Mouse (Mus musculus) heart, postnatal 0 days (tissue): ENCODE measurements around the gene Mrps18a. TPM values are rescaled to one million over a fixed set of nuclear protein-coding genes. Genes with fewer than 3 reads are reported as not detected.

ENCODE experiments used
- ATAC-seq: fragments of 200-750 bp; cut with Nextera tagmentation; 2 replicates; pipeline ENCODE4 v1.8.0; 2017; ENCODE audit warnings: low read depth, moderate number of reproducible peaks, moderate library complexity; ENCODE audit not compliant: insufficient read depth
- DNase-seq: peaks from one replicate; pipeline ENCODE4 v3.0.0-alpha.2; 2016; ENCODE audit warnings: low spot score
- H3K27ac ChIP-seq: fragments of 300-500 bp; sonication (generic); 2 replicates; pipeline ENCODE4 v1.5.1; 2014; ENCODE audit warnings: low read depth, mild to moderate bottlenecking
- H3K27me3 ChIP-seq: fragments of 300-500 bp; sonication (generic); 2 replicates; pipeline ENCODE4 v1.6.1; 2014; ENCODE audit warnings: low read length, mixed read lengths; ENCODE audit not compliant: control insufficient read depth, insufficient read depth
- H3K36me3 ChIP-seq: fragments of 300-500 bp; sonication (generic); replicated peaks from 2 replicates; pipeline ENCODE4 v1.6.1; 2014; ENCODE audit warnings: low read length, mixed read lengths; ENCODE audit not compliant: control insufficient read depth, insufficient read depth
- H3K4me1 ChIP-seq: fragments of 300-500 bp; sonication (generic); 2 replicates; pipeline ENCODE4 v1.6.1; 2014; ENCODE audit warnings: antibody characterized with exemption; ENCODE audit not compliant: control insufficient read depth, insufficient read depth
- H3K4me2 ChIP-seq: fragments of 300-500 bp; sonication (generic); 2 replicates; pipeline ENCODE4 v1.6.1; 2014; ENCODE audit warnings: low read depth, mild to moderate bottlenecking, low read length, moderate library complexity
- H3K4me3 ChIP-seq: fragments of 300-500 bp; sonication (generic); 2 replicates; pipeline ENCODE4 v1.5.1; 2014; ENCODE audit warnings: low read depth, low read length
- H3K9ac ChIP-seq: fragments of 300-500 bp; sonication (generic); replicated peaks from 2 replicates; pipeline ENCODE4 v1.6.1; 2014; ENCODE audit warnings: low read depth, low read length, mixed read lengths
- H3K9me3 ChIP-seq: fragments of 300-500 bp; sonication (generic); replicated peaks from 2 replicates; pipeline ENCODE4 v1.6.1; 2016; ENCODE audit warnings: low read length; ENCODE audit not compliant: control insufficient read depth
- CTCF ChIP-seq: IDR thresholded peaks from 2 replicates; pipeline ENCODE4 v1.5.1; 2016; ENCODE audit warnings: antibody characterized with exemption, control low read depth, low read depth
- EP300 ChIP-seq: IDR thresholded peaks from 2 replicates; pipeline ENCODE4 v1.6.1; 2016; ENCODE audit warnings: antibody characterized with exemption, low read depth
- WGBS: fragments of 180-500 bp; shearing (Covaris S2); extraction: QIAGEN DNeasy Blood & Tissue Kit; methylation state at CpG from one replicate; pipeline ENCODE4 v1.1.7; 2014; 5-methylcytosine and 5-hydroxymethylcytosine counted together
- polyA plus RNA-seq: library from polyadenylated mRNA; unstranded; fragments of >200 nt; fragmentation: Nextera tagmentation; extraction: Ambion mirVana; gene quantifications from 2 replicates; pipeline ENCODE4 v1.2.1, GENCODE M21; 2015
- total RNA-seq: library from RNA; depleted of rRNA; stranded (reverse); fragments of >200 nt; gene quantifications from 2 replicates; pipeline ENCODE4 v1.2.3, GENCODE M21; 2014; ENCODE audit warnings: low replicate concordance; rRNA removed

Gene Mrps18a
- total and polyA plus RNA-seq, 2 experiments from 2014 or later, result 76.6 to 174 TPM

- peaks cover 67% of the 10 kb centered on the region for H3K36me3 ChIP-seq
- no peak for ATAC-seq
- 82% methylated on average over 11 of the region's 12 CpGs for WGBS
- H3K27me3 ChIP-seq, result no peaks in the 10 kb centered on the region
- H3K9ac ChIP-seq, result no peak overlapping the region
- DNase-seq, result no peak
- no peak overlapping the region for H3K4me2 ChIP-seq
- H3K4me3 ChIP-seq, result no peak overlapping the region
- H3K4me1 ChIP-seq, result peaks cover 31% of the 10 kb centered on the region
- H3K27ac ChIP-seq, result no peak overlapping the region
- TF ChIP-seq EP300 (no peak), CTCF (no peak)
- H3K9me3 ChIP-seq, result no peaks in the 10 kb centered on the region
These were observed 54.7 kb downstream of the Mrps18a start for GRCm38 (mm10) chr17:46165460-46165859.

GRCm38 (mm10) chr17:46166270-46166669 is 55.5 kb downstream of the Mrps18a start:
- 80% methylated on average over 5 of the region's 5 CpGs for WGBS
- no peak for ATAC-seq
- Histone ChIP-seq H3K4me3 (no peak overlapping the region), H3K9me3 (no peaks in the 10 kb centered on the region), H3K4me1 (peaks cover 31% of the 10 kb centered on the region), H3K9ac (0 out of 2 replicates have a peak overlapping the region, but pooled peaks have one; percentile 28), H3K27ac (peak overlapping the region; percentile 66), H3K36me3 (peaks cover 67% of the 10 kb centered on the region), H3K4me2 (no peak overlapping the region), H3K27me3 (no peaks in the 10 kb centered on the region)
- no peak for DNase-seq
- TF ChIP-seq CTCF (no peak), EP300 (no peak)

DNA sequence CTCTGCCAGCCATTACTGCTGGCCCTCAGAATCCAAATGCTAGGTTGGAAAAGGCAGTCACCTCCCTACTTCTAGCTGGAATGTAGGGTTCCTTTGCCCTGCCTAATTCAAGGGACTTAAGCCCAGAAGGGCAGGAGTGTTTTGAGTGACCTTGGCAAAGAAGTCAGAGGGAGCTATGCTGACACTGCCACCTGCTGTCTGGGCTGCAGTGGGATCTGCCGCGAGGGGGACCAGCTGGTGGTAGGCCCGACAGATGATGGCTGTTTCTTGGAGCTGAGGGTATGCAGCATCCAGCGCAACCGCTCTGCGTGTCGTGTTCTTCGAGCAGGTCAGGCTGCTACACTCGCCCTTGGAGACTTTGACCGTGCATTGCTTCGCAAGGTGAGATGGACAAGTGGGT is 56.2 kb downstream of the Mrps18a start:
- no peaks in the 10 kb centered on the region for H3K27me3 ChIP-seq
- H3K36me3 ChIP-seq, result peaks cover 71% of the 10 kb centered on the region
- H3K4me1 ChIP-seq, result peaks cover 24% of the 10 kb centered on the region
- 82% methylated on average over 11 of the region's 11 CpGs for WGBS
- H3K9ac ChIP-seq, result peak overlapping the region; percentile 28; the same call in 1 of the 2 replicates
- H3K27ac ChIP-seq, result peak overlapping the region; percentile 66
- TF ChIP-seq EP300 (no peak), CTCF (peak; percentile 72)
- no peak overlapping the region for H3K4me3 ChIP-seq
- DNase-seq (peak; percentile 63), ATAC-seq (peak; percentile 21; the same call in 1 of the 2 replicates)
- H3K9me3 ChIP-seq, result no peaks in the 10 kb centered on the region
- H3K4me2 ChIP-seq, result no peak overlapping the region

DNA sequence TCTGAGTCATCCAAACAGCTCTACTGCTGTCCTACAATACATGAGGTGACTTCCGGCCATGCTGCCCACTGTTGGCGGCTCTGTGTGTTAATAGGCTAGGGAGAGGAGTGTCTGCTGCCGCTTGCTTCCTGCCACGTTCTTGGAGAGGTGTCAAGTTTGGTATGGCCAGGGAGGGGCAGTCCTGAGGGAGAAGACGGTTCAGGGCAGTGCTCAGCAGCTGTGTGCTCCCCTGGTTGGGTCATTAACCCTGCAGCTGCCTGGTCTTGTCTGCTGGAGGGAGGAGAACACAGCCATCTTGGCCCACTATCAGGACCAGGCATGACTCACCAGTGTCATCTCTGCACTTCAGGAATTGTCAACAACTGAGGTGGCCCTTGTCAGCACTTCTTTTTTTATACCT is 57.5 kb downstream of the Mrps18a start:
- Histone ChIP-seq H3K4me1 (peaks cover 15% of the 10 kb centered on the region), H3K27me3 (no peaks in the 10 kb centered on the region), H3K27ac (peak overlapping the region; percentile 57), H3K4me2 (no peak overlapping the region), H3K9ac (no peak overlapping the region), H3K9me3 (no peaks in the 10 kb centered on the region), H3K4me3 (no peak overlapping the region), H3K36me3 (peaks cover 84% of the 10 kb centered on the region)
- 24% methylated on average over 5 of the region's 5 CpGs for WGBS
- no peak for DNase-seq
- ATAC-seq, result peak; percentile 31
- TF ChIP-seq CTCF (0 out of 2 replicates have a peak, but pooled peaks have one; percentile 7), EP300 (no peak)

DNA sequence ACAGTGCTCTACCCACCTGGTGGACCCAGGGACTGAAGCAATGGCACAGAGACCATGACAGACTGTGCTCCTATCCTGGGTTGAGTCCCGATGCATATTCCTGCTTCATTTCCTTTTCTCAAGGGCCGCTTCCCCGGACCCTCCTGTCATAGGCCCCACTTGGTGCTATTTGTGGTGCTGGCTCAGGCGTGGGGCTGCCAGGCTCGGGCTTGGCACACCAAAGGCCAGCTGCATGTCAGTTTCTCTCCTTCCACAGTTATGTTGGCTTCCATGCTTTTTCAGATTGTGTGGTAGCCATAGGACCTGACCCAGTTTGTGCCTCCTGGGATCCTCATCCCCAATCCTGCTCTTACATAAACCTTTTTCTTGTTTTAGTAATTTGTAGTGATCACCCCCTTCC is 58.0 kb downstream of the Mrps18a start:
- H3K27ac ChIP-seq, result peak overlapping the region; percentile 57
- H3K4me1 ChIP-seq, result peaks cover 15% of the 10 kb centered on the region
- no peak for DNase-seq
- no peak for ATAC-seq
- TF ChIP-seq EP300 (no peak), CTCF (no peak)
- no peak overlapping the region for H3K4me2 ChIP-seq
- H3K9ac ChIP-seq, result no peak overlapping the region
- no peak overlapping the region for H3K4me3 ChIP-seq
- peaks cover 85% of the 10 kb centered on the region for H3K36me3 ChIP-seq
- H3K9me3 ChIP-seq, result no peaks in the 10 kb centered on the region
- WGBS, result 44% methylated on average over 5 of the region's 5 CpGs
- no peaks in the 10 kb centered on the region for H3K27me3 ChIP-seq

DNA sequence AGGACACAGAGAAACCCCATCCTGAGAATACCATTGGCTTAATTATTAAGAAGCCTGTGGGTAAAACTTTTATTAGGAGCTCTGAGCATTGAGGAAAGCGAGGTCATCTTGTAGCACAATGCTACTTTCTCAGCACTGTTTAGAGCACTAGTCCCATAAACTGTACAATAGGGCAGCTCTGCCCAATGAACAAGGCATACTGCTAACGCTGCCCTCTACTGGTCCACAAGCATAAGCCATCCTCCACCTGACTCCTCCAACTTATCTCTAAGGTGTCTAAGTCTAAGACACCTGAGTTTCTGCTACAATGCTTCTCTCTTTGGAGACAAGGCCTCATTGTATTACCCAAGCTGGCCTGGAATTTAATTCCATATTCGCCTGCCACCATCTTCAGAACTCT is 59.8 kb downstream of the Mrps18a start:
- Histone ChIP-seq H3K27me3 (no peaks in the 10 kb centered on the region), H3K4me1 (peaks cover 15% of the 10 kb centered on the region), H3K4me3 (no peak overlapping the region), H3K27ac (no peak overlapping the region), H3K9ac (no peak overlapping the region), H3K36me3 (peaks cover 78% of the 10 kb centered on the region), H3K4me2 (no peak overlapping the region), H3K9me3 (no peaks in the 10 kb centered on the region)
- 82% methylated on average over 3 of the region's 3 CpGs for WGBS
- DNase-seq (no peak), ATAC-seq (no peak)
- no peak for TF ChIP-seq EP300
- peak; percentile 61 for TF ChIP-seq CTCF

Other genes with a start within 250 kb of the Mrps18a start
- gene Vegfa, start 78.6 kb upstream of the Mrps18a start, total RNA-seq, result 122 and 224 TPM in 2 replicates
- gene Vegfa, start 78.6 kb upstream of the Mrps18a start, polyA plus RNA-seq, result 5.0 and 5.2 TPM in 2 replicates
- gene Rsph9, start 33.2 kb downstream of the Mrps18a start, total RNA-seq, result 0.27 and 4.5 TPM in 2 replicates
- 4.2 and 4.7 TPM in 2 replicates for gene Rsph9, start 33.2 kb downstream of the Mrps18a start, polyA plus RNA-seq
- gene Mad2l1bp, start 42.6 kb downstream of the Mrps18a start, total RNA-seq, result 19.1 and 26.9 TPM in 2 replicates
- 32.5 and 32.6 TPM in 2 replicates for gene Mad2l1bp, start 42.6 kb downstream of the Mrps18a start, polyA plus RNA-seq
- gene Gtpbp2, start 50.0 kb downstream of the Mrps18a start, total RNA-seq, result 66.4 and 99.0 TPM in 2 replicates
- 24.5 and 25.8 TPM in 2 replicates for gene Gtpbp2, start 50.0 kb downstream of the Mrps18a start, polyA plus RNA-seq
- 11.0 and 13.0 TPM in 2 replicates for gene Polh, start 91.7 kb downstream of the Mrps18a start, total RNA-seq
- gene Polh, start 91.7 kb downstream of the Mrps18a start, polyA plus RNA-seq, result 7.8 and 7.9 TPM in 2 replicates
- 22.6 and 28.9 TPM in 2 replicates for gene Xpo5, start 91.8 kb downstream of the Mrps18a start, total RNA-seq
- 9.9 and 11.7 TPM in 2 replicates for gene Xpo5, start 91.8 kb downstream of the Mrps18a start, polyA plus RNA-seq
- gene Polr1c, start 137.1 kb downstream of the Mrps18a start, total RNA-seq, result 35.7 and 38.3 TPM in 2 replicates
- 27.2 TPM in 2 replicates for gene Polr1c, start 137.1 kb downstream of the Mrps18a start, polyA plus RNA-seq
- 16.0 and 21.3 TPM in 2 replicates for gene Yipf3, start 137.1 kb downstream of the Mrps18a start, total RNA-seq
- 68.5 and 78.4 TPM in 2 replicates for gene Yipf3, start 137.1 kb downstream of the Mrps18a start, polyA plus RNA-seq
- gene Lrrc73, start 142.5 kb downstream of the Mrps18a start, total RNA-seq, result 1.3 and 1.5 TPM in 2 replicates
- gene Lrrc73, start 142.5 kb downstream of the Mrps18a start, polyA plus RNA-seq, result 0.26 and 0.45 TPM in 2 replicates
- gene Tjap1, start 172.0 kb downstream of the Mrps18a start, total RNA-seq, result 30.1 and 31.9 TPM in 2 replicates
- 20.1 and 22.6 TPM in 2 replicates for gene Tjap1, start 172.0 kb downstream of the Mrps18a start, polyA plus RNA-seq
- 1.7 TPM in 1 of 2 replicates, not detected in the other for gene Dlk2, start 186.4 kb downstream of the Mrps18a start, total RNA-seq
- gene Dlk2, start 186.4 kb downstream of the Mrps18a start, polyA plus RNA-seq, result 0.16 and 0.43 TPM in 2 replicates
- 5.8 and 6.8 TPM in 2 replicates for gene Abcc10, start 217.4 kb downstream of the Mrps18a start, total RNA-seq
- gene Abcc10, start 217.4 kb downstream of the Mrps18a start, polyA plus RNA-seq, result 3.6 and 4.1 TPM in 2 replicates